Mouse (Mus musculus) spleen, adult 12 weeks (tissue): ENCODE results near the gene Sf3b4.
A peak's percentile ranks its signal among the peaks of the same experiment; 100 is the strongest.
"Not testable (repeated sequence)": the region's sequence is repeated elsewhere in the genome, so short reads cannot be mapped to it uniquely, and the experiment has no call there.

Experiments
- DNase-seq: peaks from one replicate; pipeline ENCODE4 v3.0.0; 2022; ENCODE audit warnings: low spot score

The Sf3b4 gene

GRCm38 (mm10) chr3:96220131-96220764 is 48.1 kb downstream of the Sf3b4 start:
- DNase-seq, result not testable (repeated sequence)

- DNase-seq, result peak; percentile 87
Observed at GRCm38 (mm10) chr3:96220765-96221639, 48.9 kb downstream of the Sf3b4 start, which contains the start of the genes Hist2h2ac and Hist2h2be. TSS of gene Hist2h2ac (minus strand) at chr3:96220880. TSS of gene Hist2h2be (plus strand) at chr3:96221119.

- DNase-seq, result peak; percentile 33
Observed at GRCm38 (mm10) chr3:96221640-96222038, 49.5 kb downstream of the Sf3b4 start.

- no peak for DNase-seq
Observed at GRCm38 (mm10) chr3:96222774-96223173, 50.6 kb downstream of the Sf3b4 start.

GRCm38 (mm10) chr3:96225421-96225820 is 53.3 kb downstream of the Sf3b4 start:
- no peak for DNase-seq
